Mouse (Mus musculus) hindbrain, embryonic 11.5 days (tissue): ENCODE results near the gene Olfr419. TPM values are rescaled to one million over a fixed set of nuclear protein-coding genes. Genes with fewer than 3 reads are reported as not detected.

Experiments
- ATAC-seq: fragments of 200-750 bp; cut with Nextera tagmentation; 2 replicates; pipeline ENCODE4 v1.8.0; 2017; ENCODE audit warnings: mild to moderate bottlenecking, moderate TSS enrichment, moderate library complexity; ENCODE audit not compliant: low FRiP score
- DNase-seq: peaks from one replicate; pipeline ENCODE4 v3.0.0-alpha.2; 2015; ENCODE audit warnings: low spot score
- H3K27ac ChIP-seq: fragments of 300-500 bp; sonication (generic); 2 replicates; pipeline ENCODE4 v1.5.1; 2014; ENCODE audit warnings: mild to moderate bottlenecking, low read depth, low read length
- H3K27me3 ChIP-seq: fragments of 300-500 bp; sonication (generic); 2 replicates; pipeline ENCODE4 v1.6.1; 2014; ENCODE audit warnings: mild to moderate bottlenecking, low read length, moderate library complexity, mixed read lengths; ENCODE audit not compliant: control insufficient read depth, insufficient read depth
- H3K36me3 ChIP-seq: fragments of 300-500 bp; sonication (generic); 2 replicates; pipeline ENCODE4 v1.6.1; 2014; ENCODE audit warnings: mild to moderate bottlenecking, low read length, moderate library complexity, mixed read lengths; ENCODE audit not compliant: control insufficient read depth, insufficient read depth
- H3K4me1 ChIP-seq: fragments of 300-500 bp; sonication (generic); replicated peaks from 2 replicates; pipeline ENCODE4 v1.6.1; 2014; ENCODE audit warnings: low read length, mixed read lengths; ENCODE audit not compliant: control insufficient read depth, insufficient read depth
- H3K4me2 ChIP-seq: fragments of 300-500 bp; sonication (generic); replicated peaks from 2 replicates; pipeline ENCODE4 v1.6.1; 2014; ENCODE audit warnings: mild to moderate bottlenecking, low read depth, low read length
- H3K4me3 ChIP-seq: fragments of 300-500 bp; sonication (generic); 2 replicates; pipeline ENCODE4 v1.5.1; 2014; ENCODE audit warnings: low read depth, low read length
- H3K9ac ChIP-seq: fragments of 300-500 bp; sonication (generic); 2 replicates; pipeline ENCODE4 v1.6.1; 2014; ENCODE audit warnings: low read depth, low read length
- H3K9me3 ChIP-seq: fragments of 300-500 bp; sonication (generic); 2 replicates; pipeline ENCODE4 v1.6.1; 2016; ENCODE audit warnings: low read length; ENCODE audit not compliant: control insufficient read depth
- WGBS: fragments of 180-500 bp; shearing (Covaris S2); extraction: QIAGEN DNeasy Blood & Tissue Kit; methylation state at CpG from one replicate; pipeline ENCODE4 v1.1.7; 2014; 5-methylcytosine and 5-hydroxymethylcytosine counted together
- polyA plus RNA-seq: library from polyadenylated mRNA; unstranded; fragments of >200 nt; fragmentation: Nextera tagmentation; extraction: Ambion mirVana; gene quantifications from 2 replicates; pipeline ENCODE4 v1.2.1, GENCODE M21; 2014

Olfr419 gene
- polyA plus RNA-seq, 1 experiment from 2014 or later: not detected

GRCm38 (mm10) chr1:174216528-174217204 lies 35.2 kb downstream of the Olfr419 start:
- ATAC-seq: no peak
- H3K9ac ChIP-seq: no peak overlapping the region
- no peak overlapping the region for H3K4me3 ChIP-seq
- H3K9me3 ChIP-seq: no peaks in the 10 kb centered on the region
- 85% methylated on average over 7 of the region's 8 CpGs for WGBS
- no peak overlapping the region for H3K4me2 ChIP-seq
- no peaks in the 10 kb centered on the region for H3K36me3 ChIP-seq
- no peaks in the 10 kb centered on the region for H3K4me1 ChIP-seq
- DNase-seq: no peak
- no peaks in the 10 kb centered on the region for H3K27me3 ChIP-seq
- no peak overlapping the region for H3K27ac ChIP-seq

GRCm38 (mm10) chr1:174215270-174216038 lies 36.4 kb downstream of the Olfr419 start:
- no peak for DNase-seq
- no peaks in the 10 kb centered on the region for H3K4me1 ChIP-seq
- H3K27me3 ChIP-seq: no peaks in the 10 kb centered on the region
- 77% methylated on average over 8 of the region's 8 CpGs for WGBS
- H3K27ac ChIP-seq: no peak overlapping the region
- no peak overlapping the region for H3K4me3 ChIP-seq
- ATAC-seq: no peak
- no peak overlapping the region for H3K9ac ChIP-seq
- H3K4me2 ChIP-seq: no peak overlapping the region
- H3K9me3 ChIP-seq: no peaks in the 10 kb centered on the region
- no peaks in the 10 kb centered on the region for H3K36me3 ChIP-seq

- H3K4me1 ChIP-seq: no peaks in the 10 kb centered on the region
- no peak overlapping the region for H3K4me2 ChIP-seq
- H3K27me3 ChIP-seq: no peaks in the 10 kb centered on the region
- no peak overlapping the region for H3K4me3 ChIP-seq
- no peaks in the 10 kb centered on the region for H3K9me3 ChIP-seq
- H3K9ac ChIP-seq: no peak overlapping the region
- no peak overlapping the region for H3K27ac ChIP-seq
- 92% methylated on average over 5 of the region's 5 CpGs for WGBS
- DNase-seq (no peak), ATAC-seq (no peak)
- no peaks in the 10 kb centered on the region for H3K36me3 ChIP-seq
Measured at GRCm38 (mm10) chr1:174212286-174212685, 39.6 kb downstream of the Olfr419 start.

- 82% methylated on average over 7 of the region's 7 CpGs for WGBS
- H3K36me3 ChIP-seq: no peaks in the 10 kb centered on the region
Measured at GRCm38 (mm10) chr1:174204699-174205098, 47.2 kb downstream of the Olfr419 start.

More at GRCm38 (mm10) chr1:174204699-174205098, 47.2 kb downstream of the Olfr419 start:
- no peak for DNase-seq
- H3K9ac ChIP-seq: no peak overlapping the region
- H3K4me2 ChIP-seq: no peak overlapping the region
- no peaks in the 10 kb centered on the region for H3K9me3 ChIP-seq
- no peak overlapping the region for H3K27ac ChIP-seq
- no peaks in the 10 kb centered on the region for H3K4me1 ChIP-seq
- ATAC-seq: no peak
- no peaks in the 10 kb centered on the region for H3K27me3 ChIP-seq
- no peak overlapping the region for H3K4me3 ChIP-seq

Other genes starting within 250 kb of the Olfr419 start
- not detected in 2 replicates for gene Ifi205, start 220.3 kb downstream of the Olfr419 start, polyA plus RNA-seq
- gene Olfr433, start 211.4 kb downstream of the Olfr419 start, polyA plus RNA-seq: not detected in 2 replicates
- gene Olfr432, start 202.9 kb downstream of the Olfr419 start, polyA plus RNA-seq: not detected in 2 replicates
- gene Olfr430, start 185.5 kb downstream of the Olfr419 start, polyA plus RNA-seq: not detected in 2 replicates
- not detected in 2 replicates for gene Olfr429, start 167.7 kb downstream of the Olfr419 start, polyA plus RNA-seq
- not detected in 2 replicates for gene Olfr427, start 155.2 kb downstream of the Olfr419 start, polyA plus RNA-seq
- not detected in 2 replicates for gene Olfr231, start 130.9 kb downstream of the Olfr419 start, polyA plus RNA-seq
- gene Olfr424, start 120.5 kb downstream of the Olfr419 start, polyA plus RNA-seq: not detected in 2 replicates
- gene Olfr420, start 96.4 kb downstream of the Olfr419 start, polyA plus RNA-seq: not detected in 2 replicates
- 1.9 and 2.9 TPM in 2 replicates for gene Spta1, start 79.3 kb downstream of the Olfr419 start, polyA plus RNA-seq
- gene Mptx1, start 78.5 kb upstream of the Olfr419 start, polyA plus RNA-seq: not detected in 2 replicates
- gene Olfr417, start 113.1 kb upstream of the Olfr419 start, polyA plus RNA-seq: not detected in 2 replicates
- not detected in 2 replicates for gene Olfr248, start 139.0 kb upstream of the Olfr419 start, polyA plus RNA-seq
- gene Olfr414, start 172.0 kb upstream of the Olfr419 start, polyA plus RNA-seq: not detected in 2 replicates
- gene Olfr220, start 190.0 kb upstream of the Olfr419 start, polyA plus RNA-seq: not detected in 2 replicates
- gene Fmn2, start 249.8 kb upstream of the Olfr419 start, polyA plus RNA-seq: 7.7 and 11.3 TPM in 2 replicates